Mouse (Mus musculus) CH12.LX (cell line): Measurements from ENCODE around the gene Fbp1. TPM values are rescaled to one million over a fixed set of nuclear protein-coding genes. Genes with fewer than 3 reads are reported as not detected.

Source experiments
- DNase-seq: peaks from one replicate; pipeline ENCODE4 v3.0.0-alpha.2; 2013; ENCODE audit errors: extremely low read depth
- H3K27ac ChIP-seq: 2 replicates; pipeline ENCODE4 v1.5.1; 2012; ENCODE audit warnings: low read depth, mild to moderate bottlenecking, control low read depth, moderate library complexity; ENCODE audit not compliant: insufficient read depth
- H3K27me3 ChIP-seq: replicated peaks from 2 replicates; pipeline ENCODE3; 2012; ENCODE audit warnings: inconsistent platforms
- H3K36me3 ChIP-seq, 2 experiments: replicated peaks in 1 of 2; 2 replicates each; pipeline versions ENCODE3 to v1.6.1; 2012; ENCODE audit warnings: inconsistent platforms in 1 of 2, low read length in 1 of 2, mild to moderate bottlenecking in 1 of 2, mixed read lengths in 1 of 2, moderate library complexity in 1 of 2; ENCODE audit not compliant: control insufficient read depth in 1 of 2, insufficient read depth in 1 of 2
- H3K4me1 ChIP-seq, 2 experiments: 2 replicates each; pipeline ENCODE4 v1.6.1; 2012; ENCODE audit warnings: inconsistent platforms in 1 of 2, moderate library complexity in 1 of 2; ENCODE audit not compliant: insufficient read depth in 2 of 2, control insufficient read depth in 1 of 2
- H3K4me2 ChIP-seq: 2 replicates; pipeline ENCODE4 v1.6.1; 2012; ENCODE audit warnings: low read depth, mild to moderate bottlenecking, control low read depth; ENCODE audit not compliant: poor library complexity, insufficient read depth, severe bottlenecking
- H3K4me3 ChIP-seq, 3 experiments: fragments of 150-350 bp in 1 of 3; sonication (generic) in 1 of 3; replicated peaks in 1 of 3; 2 replicates each; pipeline versions ENCODE3 to v1.5.1; 2011 to 2012; ENCODE audit warnings: low read depth in 2 of 3, low read length in 2 of 3, mild to moderate bottlenecking in 2 of 3, moderate library complexity in 2 of 3, control low read depth in 1 of 3, improper control_type of control experiment in 1 of 3, inconsistent platforms in 1 of 3, mixed read lengths in 1 of 3; ENCODE audit not compliant: poor library complexity in 1 of 3
- H3K79me2 ChIP-seq: replicated peaks from 2 replicates; pipeline ENCODE4 v1.6.1; 2012; ENCODE audit warnings: mild to moderate bottlenecking, moderate library complexity; ENCODE audit not compliant: control insufficient read depth, poor library complexity, insufficient read depth, severe bottlenecking; ENCODE audit errors: extremely low read depth
- H3K9ac ChIP-seq: 2 replicates; pipeline ENCODE4 v1.6.1; 2012; ENCODE audit warnings: low read depth, mild to moderate bottlenecking, control low read depth, moderate library complexity; ENCODE audit not compliant: insufficient read depth
- H3K9me3 ChIP-seq: replicated peaks from 2 replicates; pipeline ENCODE3; 2012; ENCODE audit warnings: low read length, inconsistent platforms, mixed read lengths
- CHD1 ChIP-seq: IDR thresholded peaks from 2 replicates; pipeline ENCODE4 v1.6.1; 2012; ENCODE audit warnings: low read depth, low read length, improper control_type of control experiment, inconsistent platforms
- CTCF ChIP-seq, 2 experiments: IDR thresholded peaks in 1 of 2; conservative IDR thresholded peaks in 1 of 2; 2 replicates each; pipeline ENCODE4 v1.5.1; 2011 to 2012; ENCODE audit warnings: low read depth in 2 of 2, low read length in 2 of 2, improper control_type of control experiment in 1 of 2, inconsistent platforms in 1 of 2, mild to moderate bottlenecking in 1 of 2, moderate library complexity in 1 of 2
- ELF1 ChIP-seq: IDR thresholded peaks from 2 replicates; pipeline ENCODE4 v1.6.1; 2014; ENCODE audit warnings: low read depth, mild to moderate bottlenecking, inconsistent platforms, low read length, improper control_type of control experiment
- GABPA ChIP-seq: IDR thresholded peaks from 2 replicates; pipeline ENCODE4 v1.6.1; 2012; ENCODE audit warnings: low read depth, low read length, improper control_type of control experiment, inconsistent platforms; ENCODE audit not compliant: insufficient replicate concordance
- IRF4 ChIP-seq: IDR thresholded peaks from 2 replicates; pipeline ENCODE4 v1.6.1; 2014; ENCODE audit warnings: low read depth, mild to moderate bottlenecking, inconsistent platforms, low read length, improper control_type of control experiment
- JUND ChIP-seq: conservative IDR thresholded peaks from 2 replicates; pipeline ENCODE4 v1.6.1; 2011; ENCODE audit warnings: low read depth, low read length, improper control_type of control experiment
- KAT2A ChIP-seq: IDR thresholded peaks from 2 replicates; pipeline ENCODE4 v1.6.1; 2012; ENCODE audit warnings: low read length, improper control_type of control experiment, inconsistent platforms; ENCODE audit not compliant: insufficient replicate concordance
- MAFK ChIP-seq: IDR thresholded peaks from 2 replicates; pipeline ENCODE4 v1.6.1; 2011; ENCODE audit warnings: low read length, improper control_type of control experiment; ENCODE audit not compliant: insufficient replicate concordance
- MAX ChIP-seq: IDR thresholded peaks from 2 replicates; pipeline ENCODE4 v1.6.1; 2011; ENCODE audit warnings: low read length, improper control_type of control experiment
- MAZ ChIP-seq: IDR thresholded peaks from 2 replicates; pipeline ENCODE4 v1.6.1; 2012; ENCODE audit warnings: low read depth, mild to moderate bottlenecking, inconsistent platforms, low read length, improper control_type of control experiment, moderate library complexity
- RAD21 ChIP-seq: IDR thresholded peaks from 2 replicates; pipeline ENCODE4 v1.6.1; 2011; ENCODE audit warnings: low read depth, mild to moderate bottlenecking, low read length, improper control_type of control experiment, moderate library complexity
- RCOR1 ChIP-seq: conservative IDR thresholded peaks from 2 replicates; pipeline ENCODE4 v1.6.1; 2012; ENCODE audit warnings: low read depth, mild to moderate bottlenecking, inconsistent platforms, low read length, improper control_type of control experiment
- SMC3 ChIP-seq: IDR thresholded peaks from 2 replicates; pipeline ENCODE4 v1.6.1; 2011; ENCODE audit warnings: low read depth, low read length, improper control_type of control experiment
- TBP ChIP-seq: conservative IDR thresholded peaks from 2 replicates; pipeline ENCODE4 v1.6.1; 2011; ENCODE audit warnings: low read depth, low read length, improper control_type of control experiment
- UBTF ChIP-seq: IDR thresholded peaks from 2 replicates; pipeline ENCODE4 v1.6.1; 2012; ENCODE audit warnings: low read depth, mild to moderate bottlenecking, inconsistent platforms, low read length, improper control_type of control experiment, moderate library complexity
- USF2 ChIP-seq: conservative IDR thresholded peaks from 2 replicates; pipeline ENCODE4 v1.6.1; 2011; ENCODE audit warnings: low read depth, low read length, improper control_type of control experiment
- ZKSCAN1 ChIP-seq: IDR thresholded peaks from 2 replicates; pipeline ENCODE4 v1.6.1; 2012; ENCODE audit warnings: low read depth, inconsistent platforms, low read length, improper control_type of control experiment, borderline replicate concordance
- dilution Hi-C: fragments of 300-500 bp; cut with MboI; formaldehyde crosslinking; loops from 2 replicates; pipeline ENCODE4 v1.14.3; 2020; ENCODE audit warnings: low sequenced_read_pairs; ENCODE audit not compliant: extremely low pct_unique_long_range_greater_than_20kb, extremely low pct_ligation_motif_present
- in situ Hi-C: fragments of 300-500 bp; cut with MboI; formaldehyde crosslinking; loops from 3 replicates; pipeline ENCODE4 v1.14.3; 2019; ENCODE audit warnings: low sequenced_read_pairs, low pct_ligation_motif_present, low pct_unique_long_range_greater_than_20kb, mixed read lengths
- polyA plus RNA-seq: library from polyadenylated mRNA; unstranded; fragments of >175 nt; gene quantifications from 2 replicates; pipeline ENCODE4 v1.2.1, GENCODE M21; 2012; ENCODE audit warnings: low read depth; ENCODE audit not compliant: insufficient read length
- total RNA-seq, 2 experiments: library from RNA; depleted of rRNA; stranded (reverse); fragments of 300-350 nt in 1 of 2; fragments of >200 nt in 1 of 2; gene quantifications; 2 replicates each; pipeline ENCODE4 v1.2.3; 2012 to 2014

Gene Fbp1
- total and polyA plus RNA-seq, 3 experiments = not detected

DNA sequence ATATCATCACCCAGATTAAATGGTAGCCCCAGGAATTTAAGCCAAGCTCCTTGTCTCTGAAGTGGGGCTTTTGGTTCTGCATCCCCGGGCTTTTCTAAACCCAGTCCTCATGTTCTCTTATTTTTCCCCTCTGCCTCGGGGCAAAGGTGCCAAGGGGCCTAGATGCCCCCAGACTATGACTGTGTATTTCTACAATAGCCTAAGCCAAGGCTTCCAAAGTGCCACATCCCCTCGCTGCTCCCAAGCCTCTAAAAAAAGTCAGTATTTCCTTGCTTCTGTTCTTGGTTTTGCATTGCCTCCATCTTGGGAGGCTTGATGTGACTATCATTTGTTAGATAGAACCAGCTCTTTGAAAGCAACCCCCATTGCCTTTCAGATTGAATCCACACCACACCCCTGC is 3.5 kb downstream of the Fbp1 start:
- H3K9ac ChIP-seq = no peak overlapping the region
- DNase-seq = no peak
- no peaks in the 10 kb centered on the region for H3K36me3 ChIP-seq
- no peak overlapping the region for H3K27ac ChIP-seq
- dilution Hi-C loops = no loop called here
- in situ Hi-C loops = no loop called here
- no peak overlapping the region for H3K4me3 ChIP-seq
- no peaks in the 10 kb centered on the region for H3K79me2 ChIP-seq
- peaks cover 0 to 12% of the 10 kb centered on the region in 2 experiments; a peak in 2 of 4 replicates for H3K4me1 ChIP-seq
- TF ChIP-seq GABPA = no peak
- TF ChIP-seq MAX = no peak
- no peak for TF ChIP-seq SMC3
- no peak for TF ChIP-seq USF2
- no peak for TF ChIP-seq RCOR1
- TF ChIP-seq ELF1 = no peak
- no peak for TF ChIP-seq UBTF
- no peak for TF ChIP-seq JUND
- TF ChIP-seq MAZ = no peak
- no peak for TF ChIP-seq MAFK
- TF ChIP-seq ZKSCAN1 = no peak
- no peak for TF ChIP-seq CHD1
- no peak for TF ChIP-seq KAT2A
- no peak for TF ChIP-seq IRF4
- no peak for TF ChIP-seq CTCF (conservative IDR thresholded peaks at IDR 0.05 in 1 of 2, IDR thresholded peaks at IDR 0.05 in 1 of 2; ENCODE audit: low read depth in 2 of 2, low read length in 2 of 2)
- peaks cover 3% of the 10 kb centered on the region for H3K27me3 ChIP-seq
- no peak overlapping the region for H3K4me2 ChIP-seq
- no peaks in the 10 kb centered on the region for H3K9me3 ChIP-seq

DNA sequence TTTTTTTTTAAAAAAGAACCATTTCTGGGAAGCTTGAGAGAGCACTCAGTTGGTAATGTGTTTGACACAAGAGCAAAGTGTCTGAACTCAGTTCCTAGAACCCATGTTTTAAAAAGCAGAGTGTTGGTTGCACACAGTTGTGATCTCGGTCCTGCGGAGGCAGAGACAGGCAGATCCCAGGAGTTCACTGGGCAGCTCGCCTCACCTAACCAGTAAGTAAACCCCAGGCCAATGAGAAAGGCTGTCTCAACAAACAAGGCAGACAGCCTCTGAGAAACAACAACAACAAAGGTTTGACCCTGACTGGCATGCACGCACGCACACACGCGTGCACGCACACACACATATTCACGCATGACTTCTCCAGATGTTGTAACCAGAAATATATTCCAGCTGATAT is 4.2 kb downstream of the Fbp1 start:
- H3K9me3 ChIP-seq = no peaks in the 10 kb centered on the region
- H3K27me3 ChIP-seq = no peaks in the 10 kb centered on the region
- no peak overlapping the region for H3K9ac ChIP-seq
- TF ChIP-seq RAD21 (no peak), TBP (no peak)
- dilution Hi-C loops (no loop called here), in situ Hi-C loops (no loop called here)
- no peaks in the 10 kb centered on the region for H3K79me2 ChIP-seq
- no peak overlapping the region for H3K4me2 ChIP-seq
- peaks cover 0 to 15% of the 10 kb centered on the region in 2 experiments; a peak in 2 of 4 replicates for H3K4me1 ChIP-seq
- H3K27ac ChIP-seq = no peak overlapping the region
- DNase-seq = no peak
- no peak overlapping the region for H3K4me3 ChIP-seq
- no peaks in the 10 kb centered on the region for H3K36me3 ChIP-seq
